Mouse (Mus musculus) embryonic facial prominence, embryonic 14.5 days (tissue): Measurements from ENCODE around the gene Trex2. TPM values are rescaled to one million over a fixed set of nuclear protein-coding genes. Genes with fewer than 3 reads are reported as not detected.

ENCODE experiments used
- ATAC-seq: fragments of 200-750 bp; cut with Nextera tagmentation; 2 replicates; pipeline ENCODE4 v1.8.0; 2017; ENCODE audit warnings: low read depth, moderate number of reproducible peaks, moderate TSS enrichment
- DNase-seq: peaks from one replicate; pipeline ENCODE4 v3.0.0-alpha.2; 2015; ENCODE audit warnings: low spot score
- H3K27ac ChIP-seq: fragments of 300-500 bp; sonication (generic); replicated peaks from 2 replicates; pipeline ENCODE4 v1.5.1; 2014; ENCODE audit warnings: low read depth, mild to moderate bottlenecking, low read length, moderate library complexity
- H3K27me3 ChIP-seq: fragments of 300-500 bp; sonication (generic); replicated peaks from 2 replicates; pipeline ENCODE4 v1.6.1; 2014; ENCODE audit warnings: low read length; ENCODE audit not compliant: control insufficient read depth, insufficient read depth
- H3K36me3 ChIP-seq: fragments of 300-500 bp; sonication (generic); 2 replicates; pipeline ENCODE4 v1.6.1; 2014; ENCODE audit warnings: low read length, mixed read lengths; ENCODE audit not compliant: control insufficient read depth, insufficient read depth
- H3K4me1 ChIP-seq: fragments of 300-500 bp; sonication (generic); 2 replicates; pipeline ENCODE4 v1.6.1; 2014; ENCODE audit warnings: antibody characterized with exemption, low read length; ENCODE audit not compliant: control insufficient read depth, insufficient read depth
- H3K4me2 ChIP-seq: fragments of 300-500 bp; sonication (generic); 2 replicates; pipeline ENCODE4 v1.6.1; 2014; ENCODE audit warnings: low read depth, mild to moderate bottlenecking, low read length, moderate library complexity, mixed read lengths
- H3K4me3 ChIP-seq: fragments of 300-500 bp; sonication (generic); 2 replicates; pipeline ENCODE4 v1.5.1; 2014; ENCODE audit warnings: low read depth, mild to moderate bottlenecking, low read length
- H3K9ac ChIP-seq: fragments of 300-500 bp; sonication (generic); 2 replicates; pipeline ENCODE4 v1.6.1; 2014; ENCODE audit warnings: low read depth, mild to moderate bottlenecking, low read length, moderate library complexity, mixed read lengths
- H3K9me3 ChIP-seq: fragments of 300-500 bp; sonication (generic); 2 replicates; pipeline ENCODE4 v1.6.1; 2016; ENCODE audit warnings: low read length; ENCODE audit not compliant: control insufficient read depth
- WGBS: fragments of 180-500 bp; shearing (Covaris S2); extraction: QIAGEN DNeasy Blood & Tissue Kit; methylation state at CpG from one replicate; pipeline ENCODE4 v1.1.7; 2014; 5-methylcytosine and 5-hydroxymethylcytosine counted together
- polyA plus RNA-seq: library from polyadenylated mRNA; unstranded; fragments of >200 nt; fragmentation: Nextera tagmentation; extraction: Ambion mirVana; gene quantifications from 2 replicates; pipeline ENCODE4 v1.2.1, GENCODE M21; 2014

Gene Trex2
- polyA plus RNA-seq, 1 experiment from 2014 or later = 2.9 TPM

DNA sequence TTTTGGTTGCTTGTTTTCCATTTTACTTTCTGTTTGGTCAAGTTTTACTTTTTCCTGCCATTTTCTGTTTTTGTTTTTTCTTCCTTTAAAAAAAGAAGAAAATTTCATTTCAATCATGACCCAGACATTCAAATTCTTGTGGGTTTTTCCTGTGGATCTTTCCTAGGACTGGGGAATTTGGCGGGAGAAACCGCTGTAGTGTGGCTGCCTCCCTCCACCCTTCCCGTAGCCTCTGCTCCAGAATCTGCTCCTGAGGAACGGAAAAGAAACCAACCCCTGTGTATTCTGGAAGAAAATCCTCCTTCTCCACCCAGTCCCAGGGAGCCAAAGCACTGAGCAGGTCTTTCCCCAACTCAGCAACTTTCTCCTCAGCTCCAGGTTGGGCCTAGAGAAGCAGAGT is 25.6 kb upstream of the Trex2 start:
- Histone ChIP-seq H3K4me2 (no peak overlapping the region), H3K36me3 (no peaks in the 10 kb centered on the region), H3K4me3 (no peak overlapping the region), H3K27ac (peak overlapping the region; percentile 42), H3K9ac (no peak overlapping the region), H3K4me1 (peaks cover 9% of the 10 kb centered on the region; the same call in 1 of the 2 replicates), H3K9me3 (no peaks in the 10 kb centered on the region), H3K27me3 (no peaks in the 10 kb centered on the region)
- ATAC-seq (no peak), DNase-seq (no peak)
- WGBS = 57% methylated on average over 4 of the region's 4 CpGs

DNA sequence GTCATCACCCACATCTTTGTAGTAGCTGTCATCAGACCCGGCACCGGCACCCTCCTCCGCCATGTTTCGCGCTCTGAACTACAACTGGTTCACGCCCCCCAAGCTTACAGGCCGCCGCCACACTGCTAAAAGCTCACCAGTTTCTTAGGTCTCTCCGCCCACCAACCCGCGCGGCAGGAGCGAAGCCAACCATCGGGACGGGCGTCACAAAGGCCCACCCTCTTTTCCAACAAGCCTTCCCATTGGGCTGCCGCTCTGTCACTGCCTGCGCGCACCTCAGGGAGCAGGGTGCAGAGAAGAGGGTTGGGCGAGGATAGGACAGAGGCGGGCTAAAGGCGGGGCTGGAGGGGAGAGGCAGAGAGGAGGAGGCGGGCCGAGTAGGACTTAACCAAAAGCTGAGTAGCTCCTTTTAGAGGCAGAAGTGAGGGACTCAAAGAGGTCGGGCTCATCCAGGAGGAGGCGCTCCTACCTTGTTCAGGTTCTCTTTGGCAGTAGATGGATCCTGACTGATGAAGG is 23.8 kb upstream of the Trex2 start, which contains the start of gene Haus7:
Haus7 (minus strand) TSS at position 168 of the 516 bp plus-strand sequence.
- Histone ChIP-seq H3K4me1 (no peaks in the 10 kb centered on the region), H3K4me2 (peak within 1 kb of the TSS; percentile 61), H3K27me3 (no peaks in the 10 kb centered on the region), H3K36me3 (no peaks in the 10 kb centered on the region), H3K4me3 (peak within 1 kb of the TSS; percentile 51), H3K9me3 (no peaks in the 10 kb centered on the region), H3K9ac (peak within 1 kb of the TSS; percentile 67), H3K27ac (no peak within 1 kb of the TSS)
- peak; percentile 97 for DNase-seq
- peak; percentile 100 for ATAC-seq
- WGBS = 17% methylated on average over 26 of the region's 26 CpGs

DNA sequence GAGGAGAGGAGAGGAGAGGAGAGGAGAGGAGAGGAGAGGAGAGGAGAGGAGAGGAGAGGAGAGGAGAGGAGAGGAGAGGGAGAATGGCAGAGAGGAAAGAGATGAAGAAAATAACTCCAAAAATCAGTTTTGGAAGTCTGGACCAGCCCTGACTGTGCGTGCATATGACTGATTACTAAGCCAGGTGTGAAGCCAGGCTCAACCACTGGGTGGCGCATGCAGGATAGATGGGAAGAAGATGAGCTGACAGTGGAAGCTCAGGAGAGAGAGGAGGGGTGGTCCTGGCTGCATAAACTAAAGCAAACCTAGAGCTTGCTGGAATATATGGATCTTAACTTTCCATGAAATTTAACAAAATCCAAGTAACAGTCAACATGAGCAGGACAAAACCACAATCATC is 16.8 kb upstream of the Trex2 start:
- Histone ChIP-seq H3K27me3 (no peaks in the 10 kb centered on the region), H3K9ac (no peak overlapping the region), H3K4me3 (no peak overlapping the region), H3K36me3 (no peaks in the 10 kb centered on the region), H3K4me1 (no peaks in the 10 kb centered on the region), H3K27ac (no peak overlapping the region), H3K4me2 (no peak overlapping the region), H3K9me3 (no peaks in the 10 kb centered on the region)
- ATAC-seq (no peak), DNase-seq (peak; percentile 27)
- 26% methylated on average over 2 of the region's 2 CpGs for WGBS

DNA sequence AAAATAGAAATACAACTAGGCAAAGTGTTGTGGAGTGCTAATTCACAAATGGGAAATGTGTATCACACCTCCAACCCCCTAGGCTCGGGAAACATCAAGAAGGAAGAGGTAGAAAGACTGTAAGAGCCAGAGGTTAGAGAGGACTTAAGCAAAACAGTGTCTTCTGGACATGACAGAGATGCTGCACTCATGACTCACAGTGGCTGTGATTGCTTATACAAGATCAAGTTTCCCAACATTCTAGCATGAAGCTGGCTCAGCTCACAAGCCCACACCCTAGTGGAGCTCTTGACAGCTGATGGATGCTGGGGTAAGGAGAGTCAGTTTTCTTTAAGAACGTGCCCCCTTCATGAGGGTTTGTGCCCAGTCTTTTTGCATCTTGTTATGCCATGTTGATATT is 6.3 kb upstream of the Trex2 start:
- no peaks in the 10 kb centered on the region for H3K4me1 ChIP-seq
- no peak overlapping the region for H3K4me3 ChIP-seq
- H3K27ac ChIP-seq = no peak overlapping the region
- 66% methylated on average over 2 of the region's 2 CpGs for WGBS
- no peak for ATAC-seq
- H3K4me2 ChIP-seq = no peak overlapping the region
- H3K36me3 ChIP-seq = peaks cover 8% of the 10 kb centered on the region; the same call in 1 of the 2 replicates
- DNase-seq = no peak
- no peaks in the 10 kb centered on the region for H3K27me3 ChIP-seq
- H3K9ac ChIP-seq = no peak overlapping the region
- no peaks in the 10 kb centered on the region for H3K9me3 ChIP-seq

DNA sequence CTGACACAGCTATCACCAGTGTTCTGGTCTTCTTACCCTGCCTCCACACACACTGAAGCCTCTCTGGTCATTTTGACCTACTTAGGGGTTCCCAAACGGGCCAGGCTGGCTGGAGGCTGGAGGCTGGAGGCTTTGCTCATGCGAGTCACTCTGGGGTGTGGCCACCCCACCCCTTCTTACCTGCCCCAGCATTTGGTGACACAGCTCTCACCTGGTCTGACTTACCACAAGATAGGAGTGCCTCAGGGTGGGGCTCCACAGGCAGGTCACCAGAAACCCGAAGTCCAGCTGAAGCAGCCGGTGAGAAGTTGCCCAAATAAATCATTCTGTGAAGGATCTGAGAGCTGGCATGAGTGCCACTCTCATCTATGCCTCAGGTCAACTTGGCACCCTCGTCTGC is 2.3 kb downstream of the Trex2 start:
- Histone ChIP-seq H3K9ac (no peak overlapping the region), H3K4me2 (no peak overlapping the region), H3K4me1 (no peaks in the 10 kb centered on the region), H3K4me3 (no peak overlapping the region), H3K36me3 (peaks cover 7% of the 10 kb centered on the region; the same call in 1 of the 2 replicates), H3K9me3 (no peaks in the 10 kb centered on the region), H3K27me3 (no peaks in the 10 kb centered on the region), H3K27ac (no peak overlapping the region)
- WGBS = 71% methylated on average over 5 of the region's 5 CpGs
- DNase-seq (no peak), ATAC-seq (no peak)

DNA sequence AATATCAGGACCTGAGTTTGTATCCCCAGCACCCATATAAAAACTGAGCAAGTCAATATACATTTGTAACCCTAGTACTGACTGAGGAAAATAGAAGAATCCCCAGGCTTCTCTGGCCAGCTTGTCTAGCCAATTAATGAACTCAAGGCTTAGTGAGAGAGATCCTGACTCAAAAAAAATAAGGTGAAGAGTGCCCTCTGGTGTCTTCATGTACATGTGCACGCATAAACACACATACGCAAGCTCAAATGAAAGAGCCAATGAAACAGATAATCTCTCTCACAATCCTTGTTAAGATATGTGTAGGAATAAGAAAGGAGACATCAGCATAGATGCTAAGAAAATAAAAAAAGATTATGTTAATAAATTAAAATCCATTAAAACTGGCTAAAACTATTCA is 5.1 kb downstream of the Trex2 start:
- no peak overlapping the region for H3K9ac ChIP-seq
- H3K4me1 ChIP-seq = no peaks in the 10 kb centered on the region
- no peak overlapping the region for H3K27ac ChIP-seq
- no peak overlapping the region for H3K4me3 ChIP-seq
- 70% methylated on average over 2 of the region's 2 CpGs for WGBS
- H3K36me3 ChIP-seq = no peaks in the 10 kb centered on the region
- H3K9me3 ChIP-seq = no peaks in the 10 kb centered on the region
- H3K27me3 ChIP-seq = no peaks in the 10 kb centered on the region
- no peak overlapping the region for H3K4me2 ChIP-seq
- DNase-seq (peak; percentile 24), ATAC-seq (no peak)

DNA sequence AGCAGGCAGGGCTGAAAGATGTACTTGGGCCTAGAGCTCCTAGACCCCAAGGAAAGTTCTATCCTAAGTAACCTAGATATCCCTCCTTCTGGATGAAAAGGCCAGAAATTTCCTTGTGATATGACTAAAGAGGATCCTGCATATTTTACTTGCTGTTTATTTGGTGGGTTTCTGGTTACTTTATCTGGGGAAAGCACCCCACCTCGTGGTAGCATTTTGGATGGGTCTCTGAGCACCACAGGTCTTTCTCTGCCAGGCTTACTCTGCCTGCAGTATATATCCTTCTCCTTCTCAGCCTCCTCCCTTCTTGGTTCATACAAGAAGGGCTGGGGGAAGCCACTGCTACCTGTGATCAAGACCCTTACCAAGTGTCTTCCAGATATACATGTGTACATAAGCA is 22.4 kb downstream of the Trex2 start:
- H3K27me3 ChIP-seq = no peaks in the 10 kb centered on the region
- H3K9ac ChIP-seq = no peak overlapping the region
- ATAC-seq (no peak), DNase-seq (no peak)
- no peak overlapping the region for H3K4me2 ChIP-seq
- H3K9me3 ChIP-seq = peaks cover 4% of the 10 kb centered on the region; the same call in 1 of the 2 replicates
- 24% methylated on average over 1 of the region's 1 CpGs for WGBS
- no peak overlapping the region for H3K4me3 ChIP-seq
- H3K27ac ChIP-seq = no peak overlapping the region
- no peaks in the 10 kb centered on the region for H3K36me3 ChIP-seq
- no peaks in the 10 kb centered on the region for H3K4me1 ChIP-seq

DNA sequence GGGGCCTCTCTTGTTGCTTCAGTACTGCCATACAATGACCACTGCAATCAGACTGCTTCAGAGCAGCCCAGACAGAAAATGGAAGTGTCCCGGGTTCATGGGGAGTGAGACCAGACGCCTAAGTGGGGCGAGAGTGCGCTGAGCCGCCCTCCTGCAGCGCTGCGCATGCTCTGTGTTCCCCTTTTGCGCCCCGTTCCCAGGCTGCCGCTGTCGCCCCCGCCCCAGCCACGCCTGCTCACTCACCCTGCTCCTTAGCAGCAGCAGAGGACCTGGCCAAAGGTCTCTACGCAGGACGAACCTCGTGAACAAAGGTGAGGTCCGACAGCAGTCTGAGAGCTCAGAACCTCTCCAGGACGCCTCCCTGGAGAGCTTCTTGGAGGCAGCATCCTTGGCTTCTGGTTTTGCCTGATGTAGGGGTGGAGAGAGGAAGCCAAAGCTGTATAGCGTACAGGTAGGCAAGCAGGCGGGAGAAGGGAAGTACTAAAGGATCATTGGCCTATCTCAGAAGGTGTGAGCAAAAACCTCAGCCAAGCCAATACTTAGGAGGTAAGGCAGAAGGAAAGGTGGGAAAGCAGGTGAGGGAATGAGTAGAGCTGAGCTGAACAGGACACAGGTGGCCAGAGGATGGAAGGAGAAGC is 24.1 kb downstream of the Trex2 start, which contains the start of gene Zfp92:
Zfp92 (plus strand) TSS at position 217 of the 638 bp plus-strand sequence.
- H3K4me2 ChIP-seq = peak within 1 kb of the TSS; percentile 51
- H3K27me3 ChIP-seq = no peaks in the 10 kb centered on the region
- 32% methylated on average over 14 of the region's 20 CpGs for WGBS
- H3K4me1 ChIP-seq = no peaks in the 10 kb centered on the region
- H3K36me3 ChIP-seq = no peaks in the 10 kb centered on the region
- H3K9me3 ChIP-seq = peaks cover 4% of the 10 kb centered on the region; the same call in 1 of the 2 replicates
- H3K9ac ChIP-seq = peak within 1 kb of the TSS; percentile 43; the same call in 1 of the 2 replicates
- DNase-seq (no peak), ATAC-seq (no peak)
- peak within 1 kb of the TSS; percentile 30 for H3K4me3 ChIP-seq
- H3K27ac ChIP-seq = no peak within 1 kb of the TSS

DNA sequence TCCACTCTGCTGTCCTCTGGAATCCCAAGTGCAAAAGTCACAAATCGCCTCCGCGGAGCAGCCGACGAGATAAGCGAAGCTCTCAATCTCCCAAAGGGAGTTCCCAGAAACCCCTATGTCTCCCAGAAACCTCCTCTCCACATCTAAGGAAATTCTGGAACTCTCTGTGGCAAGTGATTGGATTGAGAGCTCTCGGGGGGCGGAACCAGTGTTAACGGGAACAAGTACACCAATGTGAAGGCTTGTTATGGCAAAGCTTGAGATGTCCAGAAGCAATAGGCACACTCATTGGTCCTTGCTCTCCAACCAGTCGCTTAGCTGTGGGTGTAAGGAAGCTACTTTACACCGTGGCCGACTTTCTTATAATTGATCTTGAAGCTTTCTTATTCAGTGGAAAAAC is 33.5 kb downstream of the Trex2 start:
- Histone ChIP-seq H3K9ac (no peak overlapping the region), H3K4me3 (no peak overlapping the region), H3K4me2 (no peak overlapping the region), H3K36me3 (no peaks in the 10 kb centered on the region), H3K4me1 (no peaks in the 10 kb centered on the region), H3K9me3 (no peaks in the 10 kb centered on the region), H3K27me3 (no peaks in the 10 kb centered on the region), H3K27ac (no peak overlapping the region)
- DNase-seq (no peak), ATAC-seq (no peak)
- WGBS = 87% methylated on average over 12 of the region's 12 CpGs
